Mouse (Mus musculus): ENCODE data around the gene Olfr1148.

DNA sequence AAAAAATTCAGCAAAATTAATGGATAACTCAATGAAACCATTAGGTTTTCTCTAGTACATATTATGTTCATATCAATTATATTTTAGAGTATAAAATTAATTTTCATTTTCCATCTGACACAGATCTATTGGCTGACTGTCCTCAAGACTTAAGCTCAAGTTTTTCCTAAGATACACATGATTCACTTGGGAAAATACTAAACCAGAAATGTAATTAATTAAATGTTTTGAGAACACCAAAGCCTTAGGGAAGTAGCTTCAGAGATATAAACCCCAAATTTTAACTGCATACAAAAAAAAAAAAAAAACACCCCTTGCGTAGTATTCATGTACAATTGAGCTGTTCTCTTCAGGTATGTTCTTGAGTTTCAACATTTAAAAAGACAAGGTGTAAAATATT is 25.2 kb downstream of the Olfr1148 start, which contains the start of gene Olfr1151:
- TF ChIP-seq POLR2A (IDR thresholded peaks at IDR 0.05; ENCODE audit: insufficient read length, low read depth): no peak
- TF ChIP-seq SRF (IDR thresholded peaks at IDR 0.05; ENCODE audit: control insufficient read depth, insufficient read length, low read depth): no peak
- TF ChIP-seq TCF12 (IDR thresholded peaks at IDR 0.05; ENCODE audit: insufficient read depth, poor library complexity, severe bottlenecking): no peak
- TF ChIP-seq MYOG (IDR thresholded peaks at IDR 0.05; ENCODE audit: control insufficient read depth in 1 of 3, insufficient read depth in 1 of 3, insufficient read length in 2 of 3, low read depth in 2 of 3): no peak
- no peak for TF ChIP-seq USF1 (IDR thresholded peaks at IDR 0.05; ENCODE audit: low read depth)
- TF ChIP-seq REST (IDR thresholded peaks at IDR 0.05; ENCODE audit: insufficient read depth, insufficient read length): no peak
- TF ChIP-seq CEBPB (IDR thresholded peaks at IDR 0.05; ENCODE audit: insufficient read depth, poor library complexity, severe bottlenecking): no peak
- no peak for TF ChIP-seq E2F4 (IDR thresholded peaks at IDR 0.05; ENCODE audit: insufficient read depth)
- TF ChIP-seq MYOD1 (IDR thresholded peaks at IDR 0.05; ENCODE audit: control insufficient read depth in 1 of 3, insufficient read length in 2 of 3, low read depth in 2 of 3): no peak
- TF ChIP-seq POLR2AphosphoS2 (IDR thresholded peaks at IDR 0.05; ENCODE audit: insufficient read length, low read depth): no peak
